Mouse (Mus musculus): ENCODE data around the gene Fmnl1. TPM values are rescaled to one million over a fixed set of nuclear protein-coding genes. Genes with fewer than 3 reads are reported as not detected.

Gene Fmnl1
- polyA plus RNA-seq, 1 experiment from 2014 or later, result 0.70 TPM

DNA sequence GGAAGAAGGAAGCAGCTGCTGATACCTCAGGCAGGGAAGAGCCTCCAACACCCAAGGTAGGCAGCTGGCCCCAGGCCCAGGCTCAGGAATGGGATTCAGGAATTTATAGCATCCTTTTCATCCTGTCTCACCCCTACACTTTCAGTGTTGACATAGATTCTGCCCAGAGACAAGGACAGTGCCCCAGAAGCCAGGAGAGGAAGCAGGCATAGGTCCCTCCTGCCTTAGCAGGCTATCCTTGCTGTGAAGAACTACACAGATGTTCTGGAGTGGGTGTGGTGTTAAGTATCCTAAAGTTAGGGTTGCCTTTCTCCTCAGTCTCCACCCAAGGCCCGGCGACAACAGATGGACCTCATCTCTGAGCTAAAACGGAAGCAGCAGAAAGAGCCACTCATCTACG lies 26.4 kb downstream of the Fmnl1 start:
- no peak for ATAC-seq (replicated peaks; ENCODE audit: insufficient number of reproducible peaks, low FRiP score, low TSS enrichment, low read depth)

DNA sequence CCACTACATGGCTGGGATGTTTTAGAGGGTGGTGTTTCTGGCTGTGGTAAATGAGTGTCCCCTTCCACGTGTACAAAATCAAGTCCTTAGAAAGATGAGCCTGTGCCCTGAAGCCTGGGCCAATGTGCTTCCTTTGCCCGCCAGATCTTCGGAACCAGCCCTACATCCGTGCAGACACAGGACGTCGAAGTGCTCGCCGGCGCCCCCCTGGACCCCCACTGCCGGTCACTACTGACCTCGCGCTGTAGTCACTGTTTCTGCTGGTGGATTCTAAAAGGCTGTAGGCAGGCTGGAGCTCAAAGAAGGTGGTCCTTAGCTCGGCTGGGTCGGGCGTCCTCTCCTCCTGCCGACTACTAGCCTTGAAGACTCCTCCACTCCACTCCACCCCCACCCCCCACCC lies 27.4 kb downstream of the Fmnl1 start:
- Histone ChIP-seq H3K36me3 (replicated peaks; ENCODE audit: control insufficient read depth, insufficient read depth, low read depth, low read length) (no peaks in the 10 kb centered on the region), H3K4me3 (ENCODE audit: low read depth, low read length) (peak overlapping the region; percentile 32), H3K27ac (replicated peaks; ENCODE audit: low read depth, low read length) (no peak overlapping the region), H3K9ac (replicated peaks; ENCODE audit: low read length) (no peak overlapping the region), H3K9me3 (replicated peaks; ENCODE audit: control insufficient read depth, low read length) (no peaks in the 10 kb centered on the region), H3K4me1 (ENCODE audit: control insufficient read depth, insufficient read depth, low read length) (0 out of 2 replicates have a peak, but pooled peaks cover 2% of the 10 kb centered on the region), H3K27me3 (ENCODE audit: control insufficient read depth, insufficient read depth, low read length) (peaks cover 60% of the 10 kb centered on the region), H3K4me2 (ENCODE audit: low read depth, low read length) (peak overlapping the region; percentile 56; the same call in 1 of the 2 replicates)
- WGBS, result 3% methylated on average over 15 of the region's 16 CpGs
- ATAC-seq (replicated peaks; ENCODE audit: insufficient number of reproducible peaks, low FRiP score, low TSS enrichment, low read depth) (no peak), DNase-seq (ENCODE audit: low spot score) (no peak)

More for the DNA sequence above, 26.4 kb downstream of the Fmnl1 start:
- no peaks in the 10 kb centered on the region for H3K36me3 ChIP-seq (replicated peaks; ENCODE audit: control insufficient read depth, insufficient read depth, low read depth, low read length)
- WGBS, result 76% methylated on average over 4 of the region's 4 CpGs
- no peak overlapping the region for H3K4me3 ChIP-seq (ENCODE audit: low read depth, low read length)
- peaks cover 70% of the 10 kb centered on the region for H3K27me3 ChIP-seq (ENCODE audit: control insufficient read depth, insufficient read depth, low read length)
- H3K9me3 ChIP-seq (replicated peaks; ENCODE audit: control insufficient read depth, low read length), result no peaks in the 10 kb centered on the region
- peaks cover 5% of the 10 kb centered on the region; the same call in 1 of the 2 replicates for H3K4me1 ChIP-seq (ENCODE audit: control insufficient read depth, insufficient read depth, low read length)
- H3K27ac ChIP-seq (replicated peaks; ENCODE audit: low read depth, low read length), result no peak overlapping the region
- H3K4me2 ChIP-seq (ENCODE audit: low read depth, low read length), result no peak overlapping the region
- DNase-seq (ENCODE audit: low spot score), result no peak
- no peak overlapping the region for H3K9ac ChIP-seq (replicated peaks; ENCODE audit: low read length)

DNA sequence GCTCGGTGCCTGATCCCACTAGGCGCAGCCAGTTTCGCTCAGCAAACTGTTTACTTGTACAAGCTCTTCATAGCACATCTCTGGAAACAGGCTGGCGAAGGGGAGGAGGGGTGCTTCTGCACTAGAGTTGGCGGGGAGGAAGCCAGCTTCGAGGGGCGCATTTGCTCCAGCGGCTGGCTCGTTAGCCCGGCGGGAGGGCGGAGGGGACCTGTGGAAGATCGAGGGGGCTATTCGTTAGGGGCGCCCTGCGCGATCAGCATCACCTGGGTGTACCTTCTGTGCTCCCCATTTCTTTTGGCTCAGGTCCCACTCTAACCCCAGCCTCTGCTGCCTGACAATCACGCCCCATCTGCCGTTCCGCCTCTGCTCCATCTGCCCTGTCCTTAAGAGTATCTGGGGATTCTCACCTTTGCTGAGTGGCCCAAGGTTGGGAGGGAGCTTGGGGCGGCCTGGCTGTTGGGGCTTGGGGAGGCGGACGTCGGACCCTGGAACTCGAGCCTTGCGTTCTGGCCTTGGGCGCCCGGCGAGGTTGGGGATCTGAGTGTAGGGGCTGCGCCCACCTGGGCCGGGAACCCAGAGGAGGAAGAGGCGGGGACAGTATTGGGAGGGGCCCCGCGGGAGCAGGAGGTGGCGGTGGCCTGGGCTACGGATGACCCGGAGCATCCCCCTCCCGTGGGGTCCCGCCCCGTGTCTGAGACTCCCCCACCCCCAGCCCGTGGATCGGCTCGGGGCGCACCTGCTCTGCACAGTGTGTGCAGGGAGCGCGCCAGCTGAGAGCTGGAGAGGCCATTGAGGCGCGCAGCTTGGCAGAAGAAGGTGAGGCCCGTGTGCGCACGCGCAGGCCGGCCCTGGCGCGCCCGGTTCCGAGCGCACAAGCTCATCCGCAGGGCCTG lies 28.2 kb downstream of the Fmnl1 start:
- Histone ChIP-seq H3K36me3 (replicated peaks; ENCODE audit: control insufficient read depth, insufficient read depth, low read depth, low read length) (no peaks in the 10 kb centered on the region), H3K9me3 (replicated peaks; ENCODE audit: control insufficient read depth, low read length) (no peaks in the 10 kb centered on the region), H3K4me1 (ENCODE audit: control insufficient read depth, insufficient read depth, low read length) (0 out of 2 replicates have a peak, but pooled peaks cover 2% of the 10 kb centered on the region), H3K27me3 (ENCODE audit: control insufficient read depth, insufficient read depth, low read length) (peaks cover 52% of the 10 kb centered on the region), H3K9ac (replicated peaks; ENCODE audit: low read length) (peak overlapping the region; percentile 49), H3K4me3 (ENCODE audit: low read depth, low read length) (peak overlapping the region; percentile 32), H3K27ac (replicated peaks; ENCODE audit: low read depth, low read length) (no peak overlapping the region), H3K4me2 (ENCODE audit: low read depth, low read length) (peak overlapping the region; percentile 56)
- WGBS, result 1% methylated on average over 59 of the region's 59 CpGs
- ATAC-seq (replicated peaks; ENCODE audit: insufficient number of reproducible peaks, low FRiP score, low TSS enrichment, low read depth) (peak; percentile 44; the same call in 1 of the 2 replicates), DNase-seq (ENCODE audit: low spot score) (peak; percentile 50)

- H3K9ac ChIP-seq (replicated peaks; ENCODE audit: low read length), result no peak overlapping the region
- peaks cover 38% of the 10 kb centered on the region for H3K27me3 ChIP-seq (ENCODE audit: control insufficient read depth, insufficient read depth, low read length)
- no peak overlapping the region for H3K4me2 ChIP-seq (ENCODE audit: low read depth, low read length)
- no peaks in the 10 kb centered on the region for H3K9me3 ChIP-seq (replicated peaks; ENCODE audit: control insufficient read depth, low read length)
- DNase-seq (ENCODE audit: low spot score), result no peak
- ATAC-seq (replicated peaks; ENCODE audit: insufficient number of reproducible peaks, low FRiP score, low TSS enrichment, low read depth), result no peak
- H3K4me3 ChIP-seq (ENCODE audit: low read depth, low read length), result no peak overlapping the region
- WGBS, result 29% methylated on average over 6 of the region's 6 CpGs
- H3K4me1 ChIP-seq (ENCODE audit: control insufficient read depth, insufficient read depth, low read length), result 0 out of 2 replicates have a peak, but pooled peaks cover 2% of the 10 kb centered on the region
- no peak overlapping the region for H3K27ac ChIP-seq (replicated peaks; ENCODE audit: low read depth, low read length)
- H3K36me3 ChIP-seq (replicated peaks; ENCODE audit: control insufficient read depth, insufficient read depth, low read depth, low read length), result no peaks in the 10 kb centered on the region
Observed at GRCm38 (mm10) chr11:103201664-103202063, 30.8 kb downstream of the Fmnl1 start.

DNA sequence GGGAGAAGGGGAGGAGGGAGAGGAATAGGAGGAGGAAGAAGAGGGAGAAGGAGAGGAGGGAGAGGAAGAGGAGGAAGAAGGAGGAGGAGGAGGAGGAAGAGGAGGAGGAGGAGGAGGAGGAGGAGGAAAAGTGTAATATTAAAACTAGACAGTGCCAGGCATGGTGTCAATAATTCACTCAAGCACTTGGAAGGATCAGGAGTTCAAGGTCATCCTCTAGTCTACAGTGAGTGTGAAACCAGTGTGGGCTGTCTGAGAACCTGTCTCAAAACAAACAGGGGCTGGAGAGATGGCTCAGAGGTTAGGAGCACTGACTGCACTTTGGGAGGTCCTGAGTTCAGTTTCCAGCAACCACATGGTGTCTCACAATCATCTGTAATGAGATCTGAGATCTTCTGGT lies 31.5 kb downstream of the Fmnl1 start:
- no peaks in the 10 kb centered on the region for H3K36me3 ChIP-seq (replicated peaks; ENCODE audit: control insufficient read depth, insufficient read depth, low read depth, low read length)
- no peak overlapping the region for H3K27ac ChIP-seq (replicated peaks; ENCODE audit: low read depth, low read length)
- peaks cover 31% of the 10 kb centered on the region for H3K27me3 ChIP-seq (ENCODE audit: control insufficient read depth, insufficient read depth, low read length)
- H3K9me3 ChIP-seq (replicated peaks; ENCODE audit: control insufficient read depth, low read length), result no peaks in the 10 kb centered on the region
- DNase-seq (ENCODE audit: low spot score), result no peak
- H3K4me3 ChIP-seq (ENCODE audit: low read depth, low read length), result no peak overlapping the region
- ATAC-seq (replicated peaks; ENCODE audit: insufficient number of reproducible peaks, low FRiP score, low TSS enrichment, low read depth), result no peak
- no peak overlapping the region for H3K4me2 ChIP-seq (ENCODE audit: low read depth, low read length)
- no peak overlapping the region for H3K9ac ChIP-seq (replicated peaks; ENCODE audit: low read length)
- 0 out of 2 replicates have a peak, but pooled peaks cover 2% of the 10 kb centered on the region for H3K4me1 ChIP-seq (ENCODE audit: control insufficient read depth, insufficient read depth, low read length)

DNA sequence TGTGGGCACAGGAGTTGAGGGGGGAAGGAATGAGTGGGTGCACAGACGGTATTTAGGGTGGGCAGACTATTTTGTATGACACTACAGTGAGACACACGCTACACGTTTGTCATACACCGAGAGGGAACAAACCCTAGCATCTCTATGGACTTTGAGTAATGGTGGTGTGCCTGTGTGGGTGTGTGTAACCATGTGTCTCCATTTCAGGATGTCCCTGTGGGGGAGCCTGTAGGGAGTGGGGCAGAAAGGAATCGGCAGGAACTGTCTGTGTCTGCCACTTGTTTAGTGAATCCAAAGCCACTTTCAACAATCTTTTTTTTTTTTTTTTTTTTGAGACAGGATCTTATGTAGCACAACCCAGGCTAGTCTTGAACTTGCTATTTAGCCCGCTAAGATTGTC lies 35.3 kb downstream of the Fmnl1 start:
- WGBS, result 93% methylated on average over 6 of the region's 6 CpGs
- no peak for DNase-seq (ENCODE audit: low spot score)
- H3K4me1 ChIP-seq (ENCODE audit: control insufficient read depth, insufficient read depth, low read length), result no peaks in the 10 kb centered on the region

GRCm38 (mm10) chr11:103208458-103208857 lies 37.6 kb downstream of the Fmnl1 start, which contains the start of gene 1700023F06Rik:
1700023F06Rik (minus strand) TSS chr11:103208558.
- Histone ChIP-seq H3K4me1 (ENCODE audit: control insufficient read depth, insufficient read depth, low read length) (no peaks in the 10 kb centered on the region), H3K27me3 (ENCODE audit: control insufficient read depth, insufficient read depth, low read length) (no peaks in the 10 kb centered on the region), H3K27ac (replicated peaks; ENCODE audit: low read depth, low read length) (no peak within 1 kb of the TSS), H3K9me3 (replicated peaks; ENCODE audit: control insufficient read depth, low read length) (no peaks in the 10 kb centered on the region), H3K4me2 (ENCODE audit: low read depth, low read length) (no peak within 1 kb of the TSS), H3K4me3 (ENCODE audit: low read depth, low read length) (no peak within 1 kb of the TSS), H3K36me3 (replicated peaks; ENCODE audit: control insufficient read depth, insufficient read depth, low read depth, low read length) (no peaks in the 10 kb centered on the region), H3K9ac (replicated peaks; ENCODE audit: low read length) (no peak within 1 kb of the TSS)
- DNase-seq (ENCODE audit: low spot score) (no peak), ATAC-seq (replicated peaks; ENCODE audit: insufficient number of reproducible peaks, low FRiP score, low TSS enrichment, low read depth) (no peak)
- WGBS, result 80% methylated on average over 3 of the region's 3 CpGs

More for the DNA sequence above, 35.3 kb downstream of the Fmnl1 start:
- Histone ChIP-seq H3K4me2 (ENCODE audit: low read depth, low read length) (no peak overlapping the region), H3K9me3 (replicated peaks; ENCODE audit: control insufficient read depth, low read length) (no peaks in the 10 kb centered on the region), H3K27ac (replicated peaks; ENCODE audit: low read depth, low read length) (no peak overlapping the region), H3K27me3 (ENCODE audit: control insufficient read depth, insufficient read depth, low read length) (no peaks in the 10 kb centered on the region; the same call in 1 of the 2 replicates), H3K9ac (replicated peaks; ENCODE audit: low read length) (no peak overlapping the region), H3K4me3 (ENCODE audit: low read depth, low read length) (no peak overlapping the region), H3K36me3 (replicated peaks; ENCODE audit: control insufficient read depth, insufficient read depth, low read depth, low read length) (no peaks in the 10 kb centered on the region)
- ATAC-seq (replicated peaks; ENCODE audit: insufficient number of reproducible peaks, low FRiP score, low TSS enrichment, low read depth), result no peak

DNA sequence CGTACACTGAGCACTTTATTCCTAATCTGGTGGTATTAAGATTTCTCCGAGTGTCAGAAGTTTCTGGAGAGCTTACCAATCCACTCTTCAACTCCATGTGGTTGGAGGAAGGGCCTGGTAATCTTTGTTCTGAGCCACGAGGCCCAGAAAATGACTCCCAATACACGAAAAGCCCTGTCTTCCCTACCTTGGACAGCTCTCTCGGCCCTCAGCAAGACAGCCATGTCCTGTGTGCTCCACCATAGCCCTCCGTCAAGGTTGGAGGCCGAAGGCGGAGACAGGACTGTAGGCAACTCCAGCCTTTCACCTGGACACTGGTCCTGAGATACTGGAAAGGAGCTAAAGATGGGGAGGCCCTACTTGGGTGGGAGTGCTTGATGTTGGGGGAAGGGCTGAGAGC lies 39.4 kb downstream of the Fmnl1 start:
- no peak for DNase-seq (ENCODE audit: low spot score)
- Histone ChIP-seq H3K27me3 (ENCODE audit: control insufficient read depth, insufficient read depth, low read length) (no peaks in the 10 kb centered on the region), H3K4me3 (ENCODE audit: low read depth, low read length) (no peak overlapping the region), H3K4me1 (ENCODE audit: control insufficient read depth, insufficient read depth, low read length) (no peaks in the 10 kb centered on the region), H3K9ac (replicated peaks; ENCODE audit: low read length) (no peak overlapping the region), H3K36me3 (replicated peaks; ENCODE audit: control insufficient read depth, insufficient read depth, low read depth, low read length) (no peaks in the 10 kb centered on the region), H3K27ac (replicated peaks; ENCODE audit: low read depth, low read length) (no peak overlapping the region), H3K9me3 (replicated peaks; ENCODE audit: control insufficient read depth, low read length) (no peaks in the 10 kb centered on the region), H3K4me2 (ENCODE audit: low read depth, low read length) (no peak overlapping the region)
- 69% methylated on average over 8 of the region's 8 CpGs for WGBS
- ATAC-seq (replicated peaks; ENCODE audit: insufficient number of reproducible peaks, low FRiP score, low TSS enrichment, low read depth), result no peak

All from embryonic facial prominence, embryonic 11.5 days (tissue).